Mouse (Mus musculus) kidney, adult 2 months (tissue): Measurements from ENCODE around the gene Mocs3.

Experiments
- CTCF ChIP-seq: fragments of 200-500 bp; conservative IDR thresholded peaks from 2 replicates; pipeline ENCODE4 v1.5.1; 2011; ENCODE audit warnings: low read depth, mild to moderate bottlenecking, control low read depth, low read length, moderate library complexity, mixed read lengths; ENCODE audit not compliant: insufficient read depth, insufficient read length
- POLR2A ChIP-seq: fragments of 200-500 bp; IDR thresholded peaks from one replicate; pipeline ENCODE4 v1.6.1; 2011; ENCODE audit warnings: low read depth, low read length, control low read depth

DNA sequence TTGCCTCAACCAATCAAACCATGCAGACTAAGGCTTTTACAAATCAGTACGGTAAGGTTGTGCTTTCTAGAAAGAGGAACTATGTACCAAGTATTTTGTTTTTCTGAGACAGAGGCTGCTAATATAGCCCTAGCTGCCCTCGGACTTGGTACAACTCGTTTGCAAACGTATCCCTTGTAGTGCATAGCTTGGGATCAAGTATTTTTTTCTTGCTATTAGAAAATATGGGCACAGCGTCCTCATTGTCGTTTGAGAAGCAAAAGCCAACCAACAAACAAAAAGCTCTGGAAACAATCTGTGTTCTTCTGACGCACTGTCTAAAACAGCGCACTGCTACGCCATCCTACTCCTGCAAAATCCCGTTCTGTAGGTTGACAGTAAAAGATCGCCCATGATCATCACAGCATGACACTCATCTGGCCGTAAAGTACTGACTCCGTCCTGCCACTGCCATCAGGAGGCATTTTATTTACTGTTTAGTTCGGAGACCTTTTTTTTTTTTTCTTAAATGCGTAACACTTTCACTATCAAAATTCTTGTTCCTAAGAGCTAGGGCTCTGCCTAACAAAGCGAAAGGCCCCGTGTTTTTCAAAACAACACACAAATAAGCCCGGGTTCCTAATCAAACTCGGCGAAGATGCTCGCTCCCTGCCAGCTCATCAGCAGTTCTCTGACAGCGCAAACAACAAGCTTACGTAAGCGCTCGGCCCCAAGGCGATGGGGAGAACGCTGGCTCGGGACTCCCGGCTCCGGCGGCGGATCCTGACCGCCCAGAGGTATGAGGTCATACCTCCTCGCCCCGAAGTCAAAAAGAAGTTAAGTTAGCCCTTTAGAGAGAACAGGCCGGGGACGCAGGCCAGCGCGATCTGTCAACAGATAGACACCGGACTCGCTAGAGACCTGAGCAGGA, 1.1 kb upstream of the Mocs3 start:
- TF ChIP-seq POLR2A (no peak), CTCF (no peak)
